Mouse (Mus musculus) olfactory bulb, adult 2 months (tissue): Measurements from ENCODE around the gene Trim30b.

ENCODE experiments used
- CTCF ChIP-seq: fragments of 200-500 bp; IDR thresholded peaks from 2 replicates; pipeline ENCODE4 v1.5.1; 2012; ENCODE audit warnings: low read depth, mild to moderate bottlenecking, low read length, moderate library complexity; ENCODE audit not compliant: insufficient read depth
- POLR2A ChIP-seq: fragments of 200-500 bp; IDR thresholded peaks from 2 replicates; pipeline ENCODE4 v1.6.1; 2012; ENCODE audit warnings: mild to moderate bottlenecking, low read depth, low read length, moderate library complexity; ENCODE audit not compliant: insufficient read depth

GRCm38 (mm10) chr7:104400698-104401097 lies 31.0 kb upstream of the Trim30b start, which contains the start of gene Trim30c:
- TF ChIP-seq POLR2A (no peak), CTCF (no peak)
